In the genomic region with DNA sequence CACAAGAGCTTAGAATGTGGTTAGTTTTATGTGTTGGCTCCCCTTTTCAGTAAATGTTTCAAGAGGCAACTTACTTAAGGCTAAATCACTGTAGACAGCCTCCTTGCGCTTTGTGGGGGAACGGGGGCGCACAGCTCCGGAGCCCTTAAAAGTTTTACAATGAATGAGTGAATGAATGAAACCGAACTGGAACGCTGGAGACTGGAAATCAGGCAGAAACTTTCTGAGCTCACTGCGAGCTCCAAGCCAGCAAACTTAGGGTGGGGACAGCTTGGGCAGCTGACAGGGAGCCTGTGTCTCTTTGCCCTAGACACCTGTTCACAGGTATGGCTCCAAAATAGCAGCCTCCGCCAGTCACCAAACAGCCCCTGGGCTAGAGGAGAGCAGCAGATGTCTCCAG, we compare ENCODE assay signal across 9 mouse cellular contexts. TPM values are rescaled to one million over a fixed set of nuclear protein-coding genes. Genes with fewer than 3 reads are reported as not detected.
DNase-seq lines count a peak whose midpoint lies in the region; ATAC-seq and TF ChIP-seq lines count a peak whose summit lies in the region.
"Had no signal": no experiment of that assay in that cellular context is flagged by ENCODE, and none has a peak within 500 bp of the region (broad histone marks: within the 10 kb centered on the region; RNA-seq: fewer than 3 reads in every experiment).

No protein-coding gene starts in this region.

- TF ChIP-seq EP300 in lung, postnatal 0 days (IDR thresholded peaks at IDR 0.05): no peak
- no peak for TF ChIP-seq EP300 in stomach, postnatal 0 days (optimal IDR thresholded peaks at IDR 0.05)

- H3K4me3 ChIP-seq in lung, postnatal 0 days (ENCODE audit: low read depth, low read length): peak overlapping the region; percentile 42
- H3K4me3 ChIP-seq in heart, embryonic 15.5 days: peak overlapping the region; percentile 57
- 0 out of 2 replicates have a peak overlapping the region, but pooled peaks have one; percentile 10 for H3K4me3 ChIP-seq in liver, embryonic 13.5 days (replicated peaks)
- H3K4me3 ChIP-seq in stomach, postnatal 0 days (ENCODE audit: low read depth, low read length): peak overlapping the region; percentile 42
- H3K4me3 ChIP-seq: erythroblast, embryonic 14.5 days had no signal

- H3K27ac ChIP-seq in lung, postnatal 0 days (ENCODE audit: low read length): no peak overlapping the region
- peak overlapping the region; percentile 45 for H3K27ac ChIP-seq in heart, embryonic 15.5 days
- H3K27ac ChIP-seq in liver, embryonic 13.5 days: no peak overlapping the region
- H3K27ac ChIP-seq in stomach, postnatal 0 days (replicated peaks): no peak overlapping the region

- H3K9me3 ChIP-seq in lung, postnatal 0 days (ENCODE audit: low read length): no peaks in the 10 kb centered on the region
- H3K9me3 ChIP-seq in heart, embryonic 15.5 days (replicated peaks): no peaks in the 10 kb centered on the region
- no peaks in the 10 kb centered on the region for H3K9me3 ChIP-seq in liver, embryonic 13.5 days (replicated peaks)
- H3K9me3 ChIP-seq in stomach, postnatal 0 days (ENCODE audit: control insufficient read depth, low read length): no peaks in the 10 kb centered on the region

- TF ChIP-seq CTCF in lung, postnatal 0 days (IDR thresholded peaks at IDR 0.05): no peak
- TF ChIP-seq CTCF in stomach, postnatal 0 days (IDR thresholded peaks at IDR 0.05; ENCODE audit: low read depth): no peak

- H3K4me2 ChIP-seq in lung, postnatal 0 days (replicated peaks; ENCODE audit: low read depth, low read length): peak overlapping the region; percentile 66
- H3K4me2 ChIP-seq in heart, embryonic 15.5 days: peak overlapping the region; percentile 76
- H3K4me2 ChIP-seq in liver, embryonic 13.5 days: peak overlapping the region; percentile 51
- H3K4me2 ChIP-seq in stomach, postnatal 0 days (replicated peaks; ENCODE audit: low read depth): peak overlapping the region; percentile 55

- intact Hi-C loops in gastrocnemius, postnatal 36 days (cut with DNase I): no loop called here

- no peaks in the 10 kb centered on the region for H3K4me1 ChIP-seq in lung, postnatal 0 days (ENCODE audit: insufficient read depth, low read depth, low read length)
- H3K4me1 ChIP-seq in heart, embryonic 15.5 days (replicated peaks): no peaks in the 10 kb centered on the region; the same call in 1 of the 2 replicates
- no peaks in the 10 kb centered on the region for H3K4me1 ChIP-seq in liver, embryonic 13.5 days (replicated peaks)
- no peaks in the 10 kb centered on the region for H3K4me1 ChIP-seq in stomach, postnatal 0 days (replicated peaks; ENCODE audit: control insufficient read depth, insufficient read depth)

- DNase-seq in lung, postnatal 0 days (ENCODE audit: low spot score): no peak
- DNase-seq in lung, postnatal 10 days: no peak
- no peak for DNase-seq in liver, embryonic 13.5 days
- peak; percentile 12 for DNase-seq in stomach, postnatal 0 days (ENCODE audit: low spot score)
- no peak for DNase-seq in gastrocnemius, adult 18-20 months (ENCODE audit: low spot score)
- no peak for DNase-seq in gastrocnemius, postnatal 36 days
- DNase-seq in ovary, adult 18-20 months (ENCODE audit: low spot score): no peak

- WGBS in lung, postnatal 0 days: 10% methylated on average over 8 of the region's 8 CpGs
- 24% methylated on average over 8 of the region's 8 CpGs for WGBS in heart, embryonic 15.5 days
- WGBS in liver, embryonic 13.5 days (ENCODE audit: insufficient replicate concordance): 16% methylated on average over 8 of the region's 8 CpGs
- 14% methylated on average over 8 of the region's 8 CpGs for WGBS in stomach, postnatal 0 days

- H3K9ac ChIP-seq in lung, postnatal 0 days (replicated peaks; ENCODE audit: low read depth): no peak overlapping the region
- 0 out of 2 replicates have a peak overlapping the region, but pooled peaks have one; percentile 6 for H3K9ac ChIP-seq in heart, embryonic 15.5 days
- no peak overlapping the region for H3K9ac ChIP-seq in liver, embryonic 13.5 days
- H3K9ac ChIP-seq in stomach, postnatal 0 days (ENCODE audit: low read length): no peak overlapping the region

- ATAC-seq in lung, postnatal 0 days: no peak
- ATAC-seq in heart, embryonic 15.5 days (replicated peaks; ENCODE audit: insufficient number of reproducible peaks, insufficient read depth, low FRiP score, low read depth): no peak
- no peak for ATAC-seq in liver, embryonic 13.5 days (ENCODE audit: low read depth)
- ATAC-seq in stomach, postnatal 0 days (ENCODE audit: low FRiP score, low TSS enrichment): no peak

- H3K36me3 ChIP-seq in lung, postnatal 0 days (ENCODE audit: insufficient read depth, low read length): no peaks in the 10 kb centered on the region
- no peaks in the 10 kb centered on the region for H3K36me3 ChIP-seq in heart, embryonic 15.5 days
- H3K36me3 ChIP-seq in liver, embryonic 13.5 days: no peaks in the 10 kb centered on the region
- no peaks in the 10 kb centered on the region for H3K36me3 ChIP-seq in stomach, postnatal 0 days (ENCODE audit: control insufficient read depth, insufficient read depth, low read length)

- peaks cover 3% of the 10 kb centered on the region; the same call in 1 of the 2 replicates for H3K27me3 ChIP-seq in lung, postnatal 0 days (replicated peaks; ENCODE audit: insufficient read depth, low read length)
- H3K27me3 ChIP-seq in heart, embryonic 15.5 days: peaks cover 3% of the 10 kb centered on the region; the same call in 1 of the 2 replicates
- peaks cover 18% of the 10 kb centered on the region for H3K27me3 ChIP-seq in liver, embryonic 13.5 days
- no peaks in the 10 kb centered on the region for H3K27me3 ChIP-seq in stomach, postnatal 0 days (ENCODE audit: control insufficient read depth, insufficient read depth, low read length)

RNA-seq across cellular contexts. Expression of a gene that starts 0.9 kb away (rescaled TPM):
- 3.3 and 3.9 TPM in 2 replicates for polyA plus RNA-seq in lung, postnatal 0 days (2015; fragmentation: Nextera tagmentation; extraction: Ambion mirVana)
- polyA plus RNA-seq in heart, embryonic 15.5 days (2015; fragmentation: Nextera tagmentation; extraction: Ambion mirVana): 30.3 and 31.8 TPM in 2 replicates
- 5.4 and 5.5 TPM in 2 replicates for polyA plus RNA-seq in liver, embryonic 13.5 days (2015; fragmentation: Nextera tagmentation; extraction: Ambion mirVana)
- 7.5 and 10.8 TPM in 2 replicates for polyA plus RNA-seq in stomach, postnatal 0 days (2015; fragmentation: Nextera tagmentation; extraction: Ambion mirVana)
- under 1 TPM; 0.23 to 0.24 TPM for total RNA-seq in gastrocnemius, adult 18-20 months (2021)
- total RNA-seq in gastrocnemius, postnatal 36 days (2021): under 1 TPM; 0.59 to 0.67 TPM
